Mouse (Mus musculus) heart, embryonic 13.5 days (tissue): ENCODE data around the gene Tchhl1. TPM values are rescaled to one million over a fixed set of nuclear protein-coding genes. Genes with fewer than 3 reads are reported as not detected.
"Not testable (repeated sequence)": the region's sequence is repeated elsewhere in the genome, so short reads cannot be mapped to it uniquely, and the experiment has no call there.

Source experiments
- ATAC-seq: fragments of 200-750 bp; cut with Nextera tagmentation; 2 replicates; pipeline ENCODE4 v1.8.0; 2017; ENCODE audit warnings: moderate TSS enrichment; ENCODE audit not compliant: insufficient number of reproducible peaks, low FRiP score, low TSS enrichment; ENCODE audit errors: extremely low read depth
- H3K27ac ChIP-seq: fragments of 300-500 bp; sonication (generic); replicated peaks from 2 replicates; pipeline ENCODE4 v1.5.1; 2015; ENCODE audit warnings: moderate library complexity, mild to moderate bottlenecking, inconsistent platforms
- H3K27me3 ChIP-seq: fragments of 300-500 bp; sonication (generic); replicated peaks from 2 replicates; pipeline ENCODE4 v1.6.1; 2015; ENCODE audit warnings: mild to moderate bottlenecking, inconsistent platforms
- H3K36me3 ChIP-seq: fragments of 300-500 bp; sonication (generic); 2 replicates; pipeline ENCODE4 v1.6.1; 2015; ENCODE audit warnings: mild to moderate bottlenecking, inconsistent platforms
- H3K4me1 ChIP-seq: fragments of 300-500 bp; sonication (generic); 2 replicates; pipeline ENCODE4 v1.6.1; 2015; ENCODE audit warnings: inconsistent platforms
- H3K4me2 ChIP-seq: fragments of 300-500 bp; sonication (generic); 2 replicates; pipeline ENCODE4 v1.6.1; 2015; ENCODE audit warnings: inconsistent platforms, mild to moderate bottlenecking, moderate library complexity
- H3K4me3 ChIP-seq: fragments of 300-500 bp; sonication (generic); 2 replicates; pipeline ENCODE4 v1.5.1; 2015; ENCODE audit warnings: moderate library complexity, mild to moderate bottlenecking, inconsistent platforms
- H3K9ac ChIP-seq: fragments of 300-500 bp; sonication (generic); 2 replicates; pipeline ENCODE4 v1.6.1; 2015; ENCODE audit warnings: inconsistent platforms, mild to moderate bottlenecking, moderate library complexity
- H3K9me3 ChIP-seq: fragments of 300-500 bp; sonication (generic); 2 replicates; pipeline ENCODE4 v1.6.1; 2016; ENCODE audit warnings: inconsistent platforms
- WGBS: fragments of 180-500 bp; shearing (Covaris S2); methylation state at CpG from one replicate; pipeline ENCODE4 v1.1.7; 2015; ENCODE audit warnings: mixed read lengths; 5-methylcytosine and 5-hydroxymethylcytosine counted together
- polyA plus RNA-seq: library from polyadenylated mRNA; unstranded; fragments of >200 nt; fragmentation: Nextera tagmentation; extraction: Ambion mirVana; gene quantifications from 2 replicates; pipeline ENCODE4 v1.2.1, GENCODE M21; 2015

Gene Tchhl1
- polyA plus RNA-seq, 1 experiment from 2014 or later: not detected

- 44% methylated on average over 4 of the region's 4 CpGs for WGBS
- Histone ChIP-seq H3K36me3 (no peaks in the 10 kb centered on the region), H3K9ac (no peak overlapping the region), H3K4me1 (peaks cover 9% of the 10 kb centered on the region), H3K4me2 (no peak overlapping the region), H3K4me3 (no peak overlapping the region), H3K9me3 (no peaks in the 10 kb centered on the region), H3K27ac (no peak overlapping the region), H3K27me3 (no peaks in the 10 kb centered on the region)
- ATAC-seq: no peak
Observed at GRCm38 (mm10) chr3:93467130-93467529, 1.4 kb upstream of the Tchhl1 start.

GRCm38 (mm10) chr3:93469629-93470028 is 1.1 kb downstream of the Tchhl1 start:
- H3K9me3 ChIP-seq: no peaks in the 10 kb centered on the region
- peaks cover 9% of the 10 kb centered on the region for H3K4me1 ChIP-seq
- H3K9ac ChIP-seq: no peak overlapping the region
- H3K36me3 ChIP-seq: no peaks in the 10 kb centered on the region
- no peak overlapping the region for H3K27ac ChIP-seq
- no peak overlapping the region for H3K4me3 ChIP-seq
- H3K4me2 ChIP-seq: no peak overlapping the region
- no peak for ATAC-seq
- 57% methylated on average over 3 of the region's 3 CpGs for WGBS
- H3K27me3 ChIP-seq: no peaks in the 10 kb centered on the region

- no peak overlapping the region for H3K4me2 ChIP-seq
- no peak overlapping the region for H3K27ac ChIP-seq
- 0 out of 2 replicates have a peak, but pooled peaks cover 9% of the 10 kb centered on the region for H3K4me1 ChIP-seq
- H3K27me3 ChIP-seq: no peaks in the 10 kb centered on the region
- WGBS: 49% methylated on average over 1 of the region's 1 CpGs
- H3K4me3 ChIP-seq: no peak overlapping the region
- no peak overlapping the region for H3K9ac ChIP-seq
- H3K9me3 ChIP-seq: no peaks in the 10 kb centered on the region
- no peaks in the 10 kb centered on the region for H3K36me3 ChIP-seq
- no peak for ATAC-seq
Observed at GRCm38 (mm10) chr3:93480053-93480452, 11.5 kb downstream of the Tchhl1 start.

- Histone ChIP-seq H3K36me3 (no peaks in the 10 kb centered on the region), H3K9me3 (no peaks in the 10 kb centered on the region), H3K27me3 (no peaks in the 10 kb centered on the region), H3K4me1 (0 out of 2 replicates have a peak, but pooled peaks cover 9% of the 10 kb centered on the region), H3K4me3 (no peak overlapping the region), H3K27ac (no peak overlapping the region), H3K4me2 (no peak overlapping the region), H3K9ac (no peak overlapping the region)
- WGBS: 64% methylated on average over 2 of the region's 2 CpGs
- no peak for ATAC-seq
Observed at GRCm38 (mm10) chr3:93481982-93482616, 13.5 kb downstream of the Tchhl1 start.

GRCm38 (mm10) chr3:93485611-93486010 is 17.1 kb downstream of the Tchhl1 start:
- Histone ChIP-seq H3K36me3 (no peaks in the 10 kb centered on the region), H3K27ac (no peak overlapping the region), H3K27me3 (no peaks in the 10 kb centered on the region), H3K4me1 (0 out of 2 replicates have a peak, but pooled peaks cover 4% of the 10 kb centered on the region), H3K9me3 (no peaks in the 10 kb centered on the region), H3K4me3 (no peak overlapping the region), H3K9ac (no peak overlapping the region), H3K4me2 (no peak overlapping the region)
- no peak for ATAC-seq
- WGBS: 79% methylated on average over 3 of the region's 3 CpGs

- 75% methylated on average over 2 of the region's 2 CpGs for WGBS
- H3K27me3 ChIP-seq: 0 out of 2 replicates have a peak, but pooled peaks cover 4% of the 10 kb centered on the region
- no peak overlapping the region for H3K4me2 ChIP-seq
- no peak overlapping the region for H3K9ac ChIP-seq
- H3K4me3 ChIP-seq: no peak overlapping the region
- H3K4me1 ChIP-seq: 0 out of 2 replicates have a peak, but pooled peaks cover 4% of the 10 kb centered on the region
- no peaks in the 10 kb centered on the region for H3K9me3 ChIP-seq
- H3K36me3 ChIP-seq: no peaks in the 10 kb centered on the region
- ATAC-seq: no peak
- no peak overlapping the region for H3K27ac ChIP-seq
Observed at GRCm38 (mm10) chr3:93488541-93488940, 20.0 kb downstream of the Tchhl1 start.

- Histone ChIP-seq H3K9ac (no peak overlapping the region), H3K27me3 (0 out of 2 replicates have a peak, but pooled peaks cover 4% of the 10 kb centered on the region), H3K4me2 (no peak overlapping the region), H3K27ac (no peak overlapping the region), H3K4me1 (no peaks in the 10 kb centered on the region), H3K36me3 (no peaks in the 10 kb centered on the region), H3K4me3 (no peak overlapping the region), H3K9me3 (no peaks in the 10 kb centered on the region)
- no peak for ATAC-seq
- WGBS: 54% methylated on average over 3 of the region's 3 CpGs
Observed at GRCm38 (mm10) chr3:93492176-93492575, 23.6 kb downstream of the Tchhl1 start.

GRCm38 (mm10) chr3:93493992-93494391 is 25.4 kb downstream of the Tchhl1 start:
- H3K9me3 ChIP-seq: no peaks in the 10 kb centered on the region
- H3K36me3 ChIP-seq: no peaks in the 10 kb centered on the region
- no peak for ATAC-seq
- H3K4me3 ChIP-seq: no peak overlapping the region
- H3K27me3 ChIP-seq: 0 out of 2 replicates have a peak, but pooled peaks cover 4% of the 10 kb centered on the region
- H3K27ac ChIP-seq: no peak overlapping the region
- no peaks in the 10 kb centered on the region for H3K4me1 ChIP-seq
- H3K9ac ChIP-seq: no peak overlapping the region
- no peak overlapping the region for H3K4me2 ChIP-seq
- 2% methylated on average over 4 of the region's 4 CpGs for WGBS

GRCm38 (mm10) chr3:93494774-93495173 is 26.2 kb downstream of the Tchhl1 start:
- not testable (repeated sequence) for H3K4me1 ChIP-seq, H3K9me3 ChIP-seq, H3K4me3 ChIP-seq, H3K36me3 ChIP-seq, H3K9ac ChIP-seq, H3K27me3 ChIP-seq, ATAC-seq, H3K27ac ChIP-seq, H3K4me2 ChIP-seq
- 23% methylated on average over 5 of the region's 5 CpGs for WGBS

GRCm38 (mm10) chr3:93497131-93497530 is 28.6 kb downstream of the Tchhl1 start:
- no peak for ATAC-seq
- Histone ChIP-seq H3K4me2 (no peak overlapping the region), H3K9ac (no peak overlapping the region), H3K36me3 (no peaks in the 10 kb centered on the region), H3K9me3 (no peaks in the 10 kb centered on the region), H3K27me3 (0 out of 2 replicates have a peak, but pooled peaks cover 4% of the 10 kb centered on the region), H3K27ac (no peak overlapping the region), H3K4me3 (no peak overlapping the region), H3K4me1 (no peaks in the 10 kb centered on the region)
- WGBS: 62% methylated on average over 3 of the region's 3 CpGs

- Histone ChIP-seq H3K27ac (no peak overlapping the region), H3K9me3 (0 out of 2 replicates have a peak, but pooled peaks cover 4% of the 10 kb centered on the region), H3K4me2 (no peak overlapping the region), H3K4me1 (no peaks in the 10 kb centered on the region), H3K4me3 (no peak overlapping the region), H3K9ac (no peak overlapping the region), H3K36me3 (no peaks in the 10 kb centered on the region), H3K27me3 (no peaks in the 10 kb centered on the region)
- ATAC-seq: no peak
Observed at GRCm38 (mm10) chr3:93499129-93499528, 30.6 kb downstream of the Tchhl1 start.

- Histone ChIP-seq H3K4me3 (no peak overlapping the region), H3K36me3 (no peaks in the 10 kb centered on the region), H3K4me1 (no peaks in the 10 kb centered on the region), H3K4me2 (no peak overlapping the region), H3K9me3 (0 out of 2 replicates have a peak, but pooled peaks cover 4% of the 10 kb centered on the region), H3K9ac (no peak overlapping the region), H3K27me3 (no peaks in the 10 kb centered on the region), H3K27ac (no peak overlapping the region)
- whole genome bisulfite sequencing: 79% methylated on average over 7 of the region's 7 CpGs
- ATAC-seq: no peak
Observed at GRCm38 (mm10) chr3:93504536-93505189, 36.1 kb downstream of the Tchhl1 start.
